Mouse (Mus musculus) lung, embryonic 15.5 days (tissue): ENCODE data around the gene Cyb5d1. TPM values are rescaled to one million over a fixed set of nuclear protein-coding genes. Genes with fewer than 3 reads are reported as not detected.

ENCODE experiments used
- ATAC-seq: fragments of 200-750 bp; cut with Nextera tagmentation; 2 replicates; pipeline ENCODE4 v1.8.0; 2017; ENCODE audit warnings: moderate number of reproducible peaks, borderline replicate concordance; ENCODE audit not compliant: low FRiP score, low TSS enrichment; ENCODE audit errors: extremely low read depth
- H3K27ac ChIP-seq: fragments of 300-500 bp; sonication (generic); 2 replicates; pipeline ENCODE4 v1.5.1; 2015; ENCODE audit warnings: moderate library complexity, mild to moderate bottlenecking, inconsistent platforms
- H3K27me3 ChIP-seq: fragments of 300-500 bp; sonication (generic); 2 replicates; pipeline ENCODE4 v1.6.1; 2015; ENCODE audit warnings: inconsistent platforms
- H3K36me3 ChIP-seq: fragments of 300-500 bp; sonication (generic); 2 replicates; pipeline ENCODE4 v1.6.1; 2015; ENCODE audit warnings: inconsistent platforms
- H3K4me1 ChIP-seq: fragments of 300-500 bp; sonication (generic); 2 replicates; pipeline ENCODE4 v1.6.1; 2015; ENCODE audit warnings: inconsistent platforms
- H3K4me2 ChIP-seq: fragments of 300-500 bp; sonication (generic); 2 replicates; pipeline ENCODE4 v1.6.1; 2015; ENCODE audit warnings: inconsistent platforms, mild to moderate bottlenecking, moderate library complexity
- H3K4me3 ChIP-seq: fragments of 300-500 bp; sonication (generic); 2 replicates; pipeline ENCODE4 v1.5.1; 2015; ENCODE audit warnings: mild to moderate bottlenecking, inconsistent platforms
- H3K9ac ChIP-seq: fragments of 300-500 bp; sonication (generic); 2 replicates; pipeline ENCODE4 v1.6.1; 2015; ENCODE audit warnings: inconsistent platforms
- H3K9me3 ChIP-seq: fragments of 300-500 bp; sonication (generic); 2 replicates; pipeline ENCODE4 v1.6.1; 2016; ENCODE audit warnings: inconsistent platforms
- WGBS: fragments of 180-500 bp; shearing (Covaris S2); methylation state at CpG from one replicate; pipeline ENCODE4 v1.1.7; 2015; 5-methylcytosine and 5-hydroxymethylcytosine counted together
- polyA plus RNA-seq: library from polyadenylated mRNA; unstranded; fragments of >200 nt; fragmentation: Nextera tagmentation; extraction: Ambion mirVana; gene quantifications from 2 replicates; pipeline ENCODE4 v1.2.1, GENCODE M21; 2015

Cyb5d1 gene
- polyA plus RNA-seq, 1 experiment from 2014 or later = 31.5 TPM

DNA sequence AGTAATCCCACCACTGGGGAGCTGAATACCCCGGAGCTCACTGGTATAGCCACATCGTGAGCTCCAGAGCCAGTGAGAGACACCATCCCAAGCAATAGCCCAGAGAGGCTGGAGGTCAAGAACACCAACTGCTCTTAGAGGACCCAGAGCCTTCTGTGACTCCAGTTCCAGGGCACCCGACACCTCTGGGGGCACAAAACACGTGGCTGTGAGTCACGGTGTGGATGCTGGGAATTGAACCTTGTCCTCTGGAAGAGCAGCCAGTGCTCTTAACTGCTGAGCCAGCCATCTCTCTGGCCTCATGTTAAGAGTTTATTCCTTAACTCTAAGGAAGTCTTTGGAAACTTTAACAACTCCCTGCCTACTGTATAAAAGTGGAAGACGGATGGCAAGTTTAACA lies 10.5 kb downstream of the Cyb5d1 start:
- Histone ChIP-seq H3K4me3 (no peak overlapping the region), H3K4me2 (no peak overlapping the region), H3K36me3 (no peaks in the 10 kb centered on the region), H3K9me3 (no peaks in the 10 kb centered on the region), H3K27me3 (no peaks in the 10 kb centered on the region), H3K27ac (no peak overlapping the region), H3K4me1 (peaks cover 3% of the 10 kb centered on the region; the same call in 1 of the 2 replicates), H3K9ac (no peak overlapping the region; the same call in 1 of the 2 replicates)
- ATAC-seq = no peak
- 79% methylated on average over 6 of the region's 6 CpGs for WGBS

GRCm38 (mm10) chr11:69382478-69383105 lies 12.8 kb downstream of the Cyb5d1 start:
- H3K36me3 ChIP-seq = 0 out of 2 replicates have a peak, but pooled peaks cover 1% of the 10 kb centered on the region
- no peaks in the 10 kb centered on the region for H3K9me3 ChIP-seq
- no peak overlapping the region for H3K27ac ChIP-seq
- no peak overlapping the region for H3K9ac ChIP-seq
- WGBS = 61% methylated on average over 10 of the region's 10 CpGs
- no peak overlapping the region for H3K4me3 ChIP-seq
- no peaks in the 10 kb centered on the region for H3K4me1 ChIP-seq
- ATAC-seq = no peak
- no peaks in the 10 kb centered on the region for H3K27me3 ChIP-seq
- no peak overlapping the region for H3K4me2 ChIP-seq

DNA sequence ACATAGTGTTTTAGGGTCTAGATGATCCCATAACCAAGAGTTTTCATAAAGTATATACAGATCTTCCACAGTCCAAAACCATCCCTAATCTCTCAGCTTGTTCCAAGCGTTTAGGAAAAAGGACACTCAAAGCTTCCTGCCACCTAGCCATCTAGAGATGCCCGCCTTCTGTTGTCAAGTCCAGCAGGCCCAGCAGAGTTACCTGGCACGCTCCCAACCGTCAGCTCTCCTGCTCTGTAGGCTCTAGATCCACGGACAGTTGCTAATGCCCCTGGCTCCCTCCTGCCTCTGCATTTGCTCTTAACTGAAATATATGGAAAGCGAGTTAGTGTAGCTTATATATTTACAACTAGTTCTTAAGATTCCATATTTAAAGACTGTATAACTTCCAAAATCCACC lies 14.1 kb downstream of the Cyb5d1 start:
- H3K36me3 ChIP-seq = 0 out of 2 replicates have a peak, but pooled peaks cover 8% of the 10 kb centered on the region
- H3K9ac ChIP-seq = no peak overlapping the region
- no peak overlapping the region for H3K4me2 ChIP-seq
- ATAC-seq = no peak
- H3K9me3 ChIP-seq = no peaks in the 10 kb centered on the region
- H3K4me1 ChIP-seq = no peaks in the 10 kb centered on the region
- no peak overlapping the region for H3K4me3 ChIP-seq
- no peak overlapping the region for H3K27ac ChIP-seq
- 75% methylated on average over 6 of the region's 6 CpGs for WGBS
- no peaks in the 10 kb centered on the region for H3K27me3 ChIP-seq

DNA sequence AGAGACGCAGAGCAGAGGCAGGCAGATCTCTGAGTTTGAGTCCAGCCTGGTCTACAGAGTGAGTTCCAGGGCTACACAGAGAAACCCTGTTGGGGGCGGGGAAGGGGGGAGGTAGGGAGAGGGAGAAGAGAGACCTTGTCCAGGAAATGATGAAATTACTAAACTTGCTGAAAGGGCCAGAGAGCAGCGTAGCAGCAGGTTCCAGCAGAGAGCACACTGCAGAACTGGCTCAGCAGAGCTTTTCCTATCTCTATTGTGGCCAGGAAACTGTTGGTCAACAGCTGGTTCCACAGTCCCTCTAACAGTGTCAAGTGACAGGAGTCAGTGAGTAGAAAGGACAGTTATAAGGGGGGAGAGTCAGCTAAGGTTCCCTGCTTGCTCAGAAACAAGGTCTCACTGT lies 15.8 kb downstream of the Cyb5d1 start:
- H3K27ac ChIP-seq = no peak overlapping the region
- peaks cover 15% of the 10 kb centered on the region; the same call in 1 of the 2 replicates for H3K36me3 ChIP-seq
- no peak overlapping the region for H3K4me2 ChIP-seq
- no peak overlapping the region for H3K4me3 ChIP-seq
- WGBS = 84% methylated on average over 3 of the region's 3 CpGs
- no peaks in the 10 kb centered on the region for H3K4me1 ChIP-seq
- no peak overlapping the region for H3K9ac ChIP-seq
- H3K9me3 ChIP-seq = no peaks in the 10 kb centered on the region
- ATAC-seq = no peak
- no peaks in the 10 kb centered on the region for H3K27me3 ChIP-seq

- 64% methylated on average over 3 of the region's 3 CpGs for WGBS
- H3K27me3 ChIP-seq = no peaks in the 10 kb centered on the region
- no peaks in the 10 kb centered on the region for H3K9me3 ChIP-seq
- no peak overlapping the region for H3K4me2 ChIP-seq
- 0 out of 2 replicates have a peak, but pooled peaks cover 3% of the 10 kb centered on the region for H3K4me1 ChIP-seq
- no peak for ATAC-seq
- H3K4me3 ChIP-seq = no peak overlapping the region
- H3K27ac ChIP-seq = no peak overlapping the region
- H3K9ac ChIP-seq = no peak overlapping the region
- peaks cover 28% of the 10 kb centered on the region; the same call in 1 of the 2 replicates for H3K36me3 ChIP-seq
Measured at GRCm38 (mm10) chr11:69377766-69378165, 17.7 kb downstream of the Cyb5d1 start.

GRCm38 (mm10) chr11:69375646-69376045 lies 19.8 kb downstream of the Cyb5d1 start:
- no peak overlapping the region for H3K4me2 ChIP-seq
- H3K27me3 ChIP-seq = no peaks in the 10 kb centered on the region
- H3K4me1 ChIP-seq = peaks cover 24% of the 10 kb centered on the region
- no peak overlapping the region for H3K9ac ChIP-seq
- no peak overlapping the region for H3K4me3 ChIP-seq
- H3K36me3 ChIP-seq = peaks cover 30% of the 10 kb centered on the region; the same call in 1 of the 2 replicates
- WGBS = 84% methylated on average over 4 of the region's 4 CpGs
- H3K27ac ChIP-seq = no peak overlapping the region
- no peaks in the 10 kb centered on the region for H3K9me3 ChIP-seq
- no peak for ATAC-seq

DNA sequence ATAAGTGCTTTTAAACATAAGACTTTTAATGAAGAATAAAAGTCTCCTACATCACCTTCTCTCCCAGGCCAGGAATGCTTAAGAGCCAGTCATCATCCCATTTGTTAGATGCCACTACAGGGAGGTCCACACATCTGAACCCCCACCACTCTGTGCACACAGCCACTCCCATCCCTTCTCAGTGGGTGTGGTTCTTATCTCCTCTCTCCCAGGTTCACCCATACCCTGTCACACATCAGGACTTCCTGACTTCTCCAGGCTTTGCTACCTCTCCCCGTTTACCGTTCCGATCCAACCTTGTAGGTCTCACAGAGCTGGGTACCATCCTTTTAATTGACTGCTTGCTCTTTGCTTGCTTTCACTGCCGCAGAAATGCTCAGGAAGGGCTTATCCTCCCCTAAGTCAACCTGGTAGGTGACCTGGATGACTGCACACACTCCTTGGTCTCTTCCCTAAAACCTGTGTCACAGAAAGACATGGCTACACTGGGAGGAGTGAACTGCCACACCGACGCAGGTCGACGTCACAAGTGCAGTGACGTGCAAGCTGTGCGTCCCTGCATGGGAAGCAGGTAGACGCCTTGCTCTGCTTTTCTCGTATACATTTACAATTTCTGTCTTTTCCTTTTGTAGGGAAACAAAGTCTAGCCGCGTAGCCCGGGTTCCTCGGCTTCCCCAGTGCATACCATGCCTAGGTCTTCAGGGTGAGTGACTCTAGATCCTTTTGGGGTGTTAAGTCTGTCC lies 22.0 kb downstream of the Cyb5d1 start:
- ATAC-seq = no peak
- Histone ChIP-seq H3K9me3 (no peaks in the 10 kb centered on the region), H3K27ac (no peak overlapping the region), H3K4me2 (no peak overlapping the region), H3K36me3 (peaks cover 30% of the 10 kb centered on the region; the same call in 1 of the 2 replicates), H3K9ac (no peak overlapping the region), H3K4me1 (peaks cover 30% of the 10 kb centered on the region), H3K27me3 (no peaks in the 10 kb centered on the region), H3K4me3 (no peak overlapping the region)
- WGBS = 89% methylated on average over 16 of the region's 16 CpGs

- H3K9me3 ChIP-seq = no peaks in the 10 kb centered on the region
- H3K4me2 ChIP-seq = 0 out of 2 replicates have a peak overlapping the region, but pooled peaks have one; percentile 17
- no peaks in the 10 kb centered on the region for H3K27me3 ChIP-seq
- ATAC-seq = no peak
- WGBS = 50% methylated on average over 3 of the region's 3 CpGs
- H3K4me3 ChIP-seq = no peak overlapping the region
- H3K27ac ChIP-seq = peak overlapping the region; percentile 41; the same call in 1 of the 2 replicates
- peaks cover 30% of the 10 kb centered on the region; the same call in 1 of the 2 replicates for H3K36me3 ChIP-seq
- no peak overlapping the region for H3K9ac ChIP-seq
- H3K4me1 ChIP-seq = peaks cover 33% of the 10 kb centered on the region
Measured at GRCm38 (mm10) chr11:69372780-69373170, 22.7 kb downstream of the Cyb5d1 start.

DNA sequence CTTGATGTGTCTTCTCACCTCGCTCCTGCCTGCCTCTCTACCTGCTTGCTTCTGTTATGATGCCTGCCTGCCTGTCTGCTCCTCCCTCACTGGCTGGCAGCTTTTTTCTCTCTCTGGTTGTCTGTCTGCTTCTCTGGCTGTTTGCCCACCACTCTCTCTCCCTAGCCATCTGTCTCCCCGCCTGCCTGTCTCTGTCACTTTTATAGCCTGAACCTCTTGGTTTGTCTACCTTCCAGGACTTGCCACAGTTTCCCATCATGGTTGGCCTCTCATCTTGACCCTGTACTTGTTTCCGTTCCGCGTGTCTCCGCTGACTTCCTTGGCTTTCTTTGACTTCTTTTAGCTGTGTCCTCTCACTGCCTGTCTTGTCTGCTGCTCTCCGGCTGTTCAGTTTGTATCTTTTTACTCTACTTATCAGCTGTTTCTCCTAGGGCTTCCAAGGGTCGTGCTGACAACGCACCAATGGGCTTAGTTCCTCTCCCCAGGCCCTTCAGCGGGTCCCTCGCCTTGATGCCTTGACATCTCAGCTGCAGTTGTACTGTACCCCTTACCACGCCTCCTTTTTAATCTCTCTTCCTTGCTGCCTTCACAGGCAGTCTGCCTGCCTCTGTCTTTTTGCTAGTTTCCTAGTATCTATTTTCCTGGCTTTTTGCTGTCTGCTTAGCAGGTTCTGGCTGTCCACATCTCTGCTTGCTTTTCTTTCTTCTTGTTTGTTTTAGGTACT lies 23.2 kb downstream of the Cyb5d1 start:
- H3K27me3 ChIP-seq = no peaks in the 10 kb centered on the region
- peak overlapping the region; percentile 17; the same call in 1 of the 2 replicates for H3K4me2 ChIP-seq
- H3K9me3 ChIP-seq = no peaks in the 10 kb centered on the region
- H3K9ac ChIP-seq = no peak overlapping the region
- peaks cover 37% of the 10 kb centered on the region for H3K4me1 ChIP-seq
- H3K4me3 ChIP-seq = no peak overlapping the region
- H3K27ac ChIP-seq = peak overlapping the region; percentile 85
- WGBS = 30% methylated on average over 12 of the region's 12 CpGs
- H3K36me3 ChIP-seq = peaks cover 25% of the 10 kb centered on the region; the same call in 1 of the 2 replicates
- ATAC-seq = no peak

- no peaks in the 10 kb centered on the region for H3K27me3 ChIP-seq
- 46% methylated on average over 12 of the region's 12 CpGs for WGBS
- H3K9me3 ChIP-seq = no peaks in the 10 kb centered on the region
- H3K9ac ChIP-seq = no peak overlapping the region
- peak overlapping the region; percentile 85 for H3K27ac ChIP-seq
- peak overlapping the region; percentile 45; the same call in 1 of the 2 replicates for H3K4me2 ChIP-seq
- peaks cover 38% of the 10 kb centered on the region for H3K4me1 ChIP-seq
- H3K36me3 ChIP-seq = peaks cover 22% of the 10 kb centered on the region; the same call in 1 of the 2 replicates
- no peak for ATAC-seq
- no peak overlapping the region for H3K4me3 ChIP-seq
Measured at GRCm38 (mm10) chr11:69371601-69372000, 23.8 kb downstream of the Cyb5d1 start.

- no peak for ATAC-seq
- Histone ChIP-seq H3K9me3 (no peaks in the 10 kb centered on the region), H3K4me1 (peaks cover 43% of the 10 kb centered on the region), H3K27ac (peak overlapping the region; percentile 85), H3K9ac (peak overlapping the region; percentile 7), H3K4me3 (peak overlapping the region; percentile 4; the same call in 1 of the 2 replicates), H3K36me3 (peaks cover 18% of the 10 kb centered on the region; the same call in 1 of the 2 replicates), H3K27me3 (no peaks in the 10 kb centered on the region), H3K4me2 (peak overlapping the region; percentile 45)
- WGBS = 14% methylated on average over 9 of the region's 9 CpGs
Measured at GRCm38 (mm10) chr11:69370817-69371215, 24.6 kb downstream of the Cyb5d1 start.
